Mouse (Mus musculus) limb, embryonic 15.5 days (tissue): ENCODE data around the gene Sema4b. TPM values are rescaled to one million over a fixed set of nuclear protein-coding genes. Genes with fewer than 3 reads are reported as not detected.

Experiments used
- ATAC-seq: fragments of 200-750 bp; cut with Nextera tagmentation; 2 replicates; pipeline ENCODE4 v1.8.0; 2017; ENCODE audit warnings: low read depth, moderate TSS enrichment; ENCODE audit not compliant: insufficient number of reproducible peaks, low FRiP score, low TSS enrichment
- H3K27ac ChIP-seq: fragments of 300-500 bp; sonication (generic); 2 replicates; pipeline ENCODE4 v1.5.1; 2015; ENCODE audit warnings: moderate library complexity, mild to moderate bottlenecking, inconsistent platforms
- H3K27me3 ChIP-seq: fragments of 300-500 bp; sonication (generic); 2 replicates; pipeline ENCODE4 v1.6.1; 2015; ENCODE audit warnings: inconsistent platforms
- H3K36me3 ChIP-seq: fragments of 300-500 bp; sonication (generic); 2 replicates; pipeline ENCODE4 v1.6.1; 2015; ENCODE audit warnings: inconsistent platforms
- H3K4me1 ChIP-seq: fragments of 300-500 bp; sonication (generic); 2 replicates; pipeline ENCODE4 v1.6.1; 2015; ENCODE audit warnings: inconsistent platforms
- H3K4me2 ChIP-seq: fragments of 300-500 bp; sonication (generic); 2 replicates; pipeline ENCODE4 v1.6.1; 2015; ENCODE audit warnings: mild to moderate bottlenecking, inconsistent platforms
- H3K4me3 ChIP-seq: fragments of 300-500 bp; sonication (generic); 2 replicates; pipeline ENCODE4 v1.5.1; 2015; ENCODE audit warnings: mild to moderate bottlenecking, inconsistent platforms
- H3K9ac ChIP-seq: fragments of 300-500 bp; sonication (generic); 2 replicates; pipeline ENCODE4 v1.6.1; 2015; ENCODE audit warnings: inconsistent platforms
- H3K9me3 ChIP-seq: fragments of 300-500 bp; sonication (generic); 2 replicates; pipeline ENCODE4 v1.6.1; 2016; ENCODE audit warnings: inconsistent platforms
- WGBS: fragments of 180-500 bp; shearing (Covaris S2); methylation state at CpG from one replicate; pipeline ENCODE4 v1.1.7; 2015; 5-methylcytosine and 5-hydroxymethylcytosine counted together
- polyA plus RNA-seq: library from polyadenylated mRNA; unstranded; fragments of >200 nt; fragmentation: Nextera tagmentation; extraction: Ambion mirVana; gene quantifications from 2 replicates; pipeline ENCODE4 v1.2.1, GENCODE M21; 2015

Gene Sema4b
- polyA plus RNA-seq, 1 experiment from 2014 or later, result 18.1 TPM

DNA sequence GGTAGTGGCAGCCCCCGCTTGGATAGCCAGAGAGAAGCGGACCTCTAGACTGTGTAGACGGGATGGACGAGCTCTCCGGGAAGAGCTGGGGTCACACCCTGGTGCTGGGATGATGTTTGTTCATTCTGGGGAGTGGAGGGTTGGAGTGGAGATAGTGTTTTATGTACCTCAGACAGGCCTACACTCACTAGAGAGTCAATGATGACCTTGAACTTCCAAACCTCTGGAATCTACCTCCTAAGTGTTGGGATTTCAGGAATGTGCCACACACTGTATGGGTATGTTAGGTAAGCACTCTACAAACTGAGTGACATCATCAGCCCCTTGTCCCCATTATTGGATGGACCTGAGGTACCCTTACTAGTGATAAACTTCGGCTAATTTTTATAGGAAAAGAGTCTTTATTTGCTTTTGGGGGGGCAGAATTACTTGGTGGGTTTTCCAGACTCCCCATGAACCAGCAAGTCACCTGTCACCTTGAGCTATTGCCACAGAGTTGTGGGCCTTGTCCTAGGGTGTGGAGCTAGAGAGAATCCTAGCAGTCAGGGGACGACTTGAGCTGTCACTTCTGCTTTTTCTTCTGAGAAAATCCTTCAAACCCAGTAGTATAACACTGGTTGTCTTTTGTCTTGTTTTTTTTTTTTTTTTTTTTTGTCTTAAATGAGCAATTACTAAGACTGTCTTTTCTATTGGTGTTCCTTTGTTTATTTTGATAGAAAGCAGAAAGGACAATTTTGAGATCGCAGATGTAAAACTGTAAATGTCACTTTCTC, 28.0 kb upstream of the Sema4b start:
- Histone ChIP-seq H3K27me3 (no peaks in the 10 kb centered on the region), H3K36me3 (no peaks in the 10 kb centered on the region), H3K9ac (no peak overlapping the region), H3K9me3 (no peaks in the 10 kb centered on the region), H3K4me3 (no peak overlapping the region), H3K4me1 (peaks cover 15% of the 10 kb centered on the region), H3K4me2 (no peak overlapping the region), H3K27ac (no peak overlapping the region)
- WGBS, result 82% methylated on average over 8 of the region's 8 CpGs
- ATAC-seq, result no peak

GRCm38 (mm10) chr7:80160293-80160944, 26.2 kb upstream of the Sema4b start:
- no peaks in the 10 kb centered on the region for H3K9me3 ChIP-seq
- H3K4me2 ChIP-seq, result no peak overlapping the region
- H3K27ac ChIP-seq, result peak overlapping the region; percentile 57
- peaks cover 15% of the 10 kb centered on the region for H3K4me1 ChIP-seq
- WGBS, result 38% methylated on average over 7 of the region's 7 CpGs
- H3K36me3 ChIP-seq, result no peaks in the 10 kb centered on the region
- ATAC-seq, result no peak
- no peak overlapping the region for H3K4me3 ChIP-seq
- H3K9ac ChIP-seq, result no peak overlapping the region
- no peaks in the 10 kb centered on the region for H3K27me3 ChIP-seq

DNA sequence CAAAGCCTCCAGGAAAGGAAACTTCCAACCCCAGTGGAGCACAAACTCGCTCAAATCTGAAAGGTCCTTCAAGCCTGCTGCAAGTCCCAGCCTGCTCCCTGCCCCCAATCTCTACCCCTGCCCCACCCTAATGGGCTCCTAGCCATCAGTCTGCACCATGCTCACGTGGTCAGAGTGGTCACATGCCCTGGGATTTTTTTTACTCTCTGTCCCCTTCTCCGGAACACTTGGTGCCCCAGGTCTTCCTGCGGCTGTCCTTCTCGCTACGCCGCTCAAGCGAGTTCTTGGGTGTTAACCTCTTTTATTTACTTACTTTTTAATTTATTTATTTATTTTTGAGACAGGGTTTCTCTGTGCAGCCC, 25.7 kb upstream of the Sema4b start:
- Histone ChIP-seq H3K36me3 (no peaks in the 10 kb centered on the region), H3K4me3 (no peak overlapping the region), H3K4me2 (no peak overlapping the region), H3K9ac (no peak overlapping the region), H3K9me3 (no peaks in the 10 kb centered on the region), H3K27ac (peak overlapping the region; percentile 57; the same call in 1 of the 2 replicates), H3K4me1 (peaks cover 15% of the 10 kb centered on the region), H3K27me3 (no peaks in the 10 kb centered on the region)
- no peak for ATAC-seq
- 66% methylated on average over 8 of the region's 8 CpGs for WGBS

DNA sequence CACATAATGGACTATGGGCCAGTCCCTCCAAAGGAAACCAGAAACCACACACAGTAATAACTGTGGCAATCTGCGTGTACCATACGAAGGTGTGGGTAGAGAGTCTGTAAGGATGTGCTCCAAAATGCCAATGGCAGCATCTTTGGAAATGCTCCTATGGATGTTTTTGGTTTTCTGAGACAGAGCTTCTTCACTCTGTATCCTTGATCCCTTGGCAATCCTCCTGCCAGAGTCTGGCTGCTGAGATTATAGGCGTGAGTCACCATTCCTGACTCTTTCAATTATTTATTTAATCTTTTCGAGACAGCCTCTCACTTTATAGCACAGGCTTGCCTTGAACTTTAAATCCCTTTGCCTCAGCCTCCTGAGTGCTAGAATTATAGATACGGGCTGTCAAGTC, 21.2 kb upstream of the Sema4b start:
- H3K9ac ChIP-seq, result no peak overlapping the region
- peaks cover 6% of the 10 kb centered on the region for H3K4me1 ChIP-seq
- no peak for ATAC-seq
- no peak overlapping the region for H3K4me3 ChIP-seq
- H3K27ac ChIP-seq, result no peak overlapping the region
- no peaks in the 10 kb centered on the region for H3K36me3 ChIP-seq
- 71% methylated on average over 5 of the region's 5 CpGs for WGBS
- no peaks in the 10 kb centered on the region for H3K27me3 ChIP-seq
- no peaks in the 10 kb centered on the region for H3K9me3 ChIP-seq
- H3K4me2 ChIP-seq, result no peak overlapping the region

GRCm38 (mm10) chr7:80166740-80167139, 19.9 kb upstream of the Sema4b start:
- no peak overlapping the region for H3K4me3 ChIP-seq
- H3K4me2 ChIP-seq, result no peak overlapping the region
- H3K9me3 ChIP-seq, result no peaks in the 10 kb centered on the region
- no peak overlapping the region for H3K27ac ChIP-seq
- ATAC-seq, result no peak
- WGBS, result 59% methylated on average over 7 of the region's 7 CpGs
- H3K36me3 ChIP-seq, result no peaks in the 10 kb centered on the region
- H3K9ac ChIP-seq, result no peak overlapping the region
- H3K27me3 ChIP-seq, result no peaks in the 10 kb centered on the region
- H3K4me1 ChIP-seq, result peaks cover 7% of the 10 kb centered on the region

GRCm38 (mm10) chr7:80169847-80170246, 16.8 kb upstream of the Sema4b start:
- no peak for ATAC-seq
- H3K36me3 ChIP-seq, result no peaks in the 10 kb centered on the region
- WGBS, result 79% methylated on average over 2 of the region's 2 CpGs
- no peak overlapping the region for H3K27ac ChIP-seq
- no peaks in the 10 kb centered on the region for H3K27me3 ChIP-seq
- H3K4me1 ChIP-seq, result peaks cover 14% of the 10 kb centered on the region
- H3K9ac ChIP-seq, result no peak overlapping the region
- H3K9me3 ChIP-seq, result no peaks in the 10 kb centered on the region
- no peak overlapping the region for H3K4me3 ChIP-seq
- no peak overlapping the region for H3K4me2 ChIP-seq

DNA sequence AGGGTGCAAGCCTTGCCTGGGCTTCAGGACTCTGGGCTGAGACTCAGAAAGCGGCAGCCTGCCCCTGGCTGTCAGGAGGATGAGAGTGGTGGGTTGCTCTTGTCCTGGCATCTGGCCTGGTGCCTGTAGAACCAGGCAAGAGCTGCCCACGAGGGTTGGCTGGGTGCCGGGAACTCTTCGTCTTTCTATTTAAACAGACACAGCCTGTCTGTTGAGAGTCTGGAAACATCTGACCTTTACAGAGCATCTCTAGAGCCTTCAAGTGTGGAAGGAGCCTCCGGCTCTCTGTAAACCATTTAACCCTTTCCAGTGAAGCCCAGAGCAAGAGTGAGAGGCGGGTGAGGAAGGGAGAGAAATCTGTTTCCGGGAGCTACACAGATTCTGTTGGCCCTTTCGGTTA, 15.3 kb upstream of the Sema4b start:
- no peaks in the 10 kb centered on the region for H3K27me3 ChIP-seq
- 0 out of 2 replicates have a peak overlapping the region, but pooled peaks have one; percentile 9 for H3K27ac ChIP-seq
- no peak for ATAC-seq
- no peak overlapping the region for H3K9ac ChIP-seq
- peaks cover 14% of the 10 kb centered on the region for H3K4me1 ChIP-seq
- no peaks in the 10 kb centered on the region for H3K9me3 ChIP-seq
- no peak overlapping the region for H3K4me2 ChIP-seq
- no peak overlapping the region for H3K4me3 ChIP-seq
- 25% methylated on average over 8 of the region's 8 CpGs for WGBS
- no peaks in the 10 kb centered on the region for H3K36me3 ChIP-seq

- no peak for ATAC-seq
These were observed 14.3 kb upstream of the Sema4b start for GRCm38 (mm10) chr7:80172069-80172956.

DNA sequence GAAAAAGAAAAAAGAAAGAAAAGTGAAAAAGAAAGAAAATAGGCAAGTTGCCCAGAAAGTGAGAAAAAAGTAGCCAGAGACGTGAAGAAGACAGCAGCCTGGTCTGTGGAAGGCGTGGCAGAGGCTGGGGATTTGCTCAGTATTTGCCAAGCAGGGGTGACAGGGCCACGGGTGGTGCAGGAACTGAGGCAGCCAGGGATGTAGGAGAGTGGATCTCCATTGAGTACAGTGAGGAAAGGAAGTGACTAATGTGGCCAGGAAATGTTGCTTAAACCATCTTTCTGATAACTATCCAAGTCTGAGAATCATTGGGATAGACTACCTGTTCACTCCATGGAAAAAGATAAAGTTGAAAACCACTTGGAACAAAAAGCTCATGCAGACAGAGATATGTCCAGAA, 10.5 kb upstream of the Sema4b start:
- no peak overlapping the region for H3K4me3 ChIP-seq
- WGBS, result 57% methylated on average over 3 of the region's 3 CpGs

More at GRCm38 (mm10) chr7:80172069-80172956, 14.3 kb upstream of the Sema4b start:
- WGBS, result 71% methylated on average over 8 of the region's 8 CpGs
- Histone ChIP-seq H3K4me3 (no peak overlapping the region), H3K4me2 (no peak overlapping the region), H3K9me3 (no peaks in the 10 kb centered on the region), H3K36me3 (no peaks in the 10 kb centered on the region), H3K4me1 (peaks cover 14% of the 10 kb centered on the region), H3K27me3 (no peaks in the 10 kb centered on the region), H3K9ac (no peak overlapping the region), H3K27ac (no peak overlapping the region)

DNA sequence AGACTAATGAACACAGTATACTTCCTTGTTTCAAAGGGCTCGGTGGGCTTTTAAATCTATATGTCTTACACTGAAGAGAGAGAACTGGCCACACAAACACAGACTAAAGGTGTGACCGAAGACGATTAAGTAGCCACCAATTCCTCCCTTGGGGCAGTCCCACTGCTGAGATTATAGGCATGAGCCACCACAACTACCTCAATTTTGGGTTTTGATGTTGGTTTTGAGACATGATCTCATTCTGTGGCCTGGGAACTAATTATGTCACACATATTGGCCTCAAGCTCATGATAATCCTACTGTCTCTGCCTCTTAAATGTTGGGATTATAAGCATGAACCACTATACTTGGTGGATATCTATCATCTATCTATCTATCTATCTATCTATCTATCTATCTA, 9.2 kb upstream of the Sema4b start:
- Histone ChIP-seq H3K4me3 (no peak overlapping the region), H3K27me3 (no peaks in the 10 kb centered on the region), H3K4me1 (peaks cover under 1% of the 10 kb centered on the region; the same call in 1 of the 2 replicates), H3K9ac (no peak overlapping the region), H3K36me3 (no peaks in the 10 kb centered on the region), H3K4me2 (no peak overlapping the region), H3K9me3 (no peaks in the 10 kb centered on the region), H3K27ac (no peak overlapping the region)
- WGBS, result 89% methylated on average over 3 of the region's 3 CpGs
- no peak for ATAC-seq

More for the DNA sequence above, 10.5 kb upstream of the Sema4b start:
- Histone ChIP-seq H3K27ac (no peak overlapping the region), H3K27me3 (no peaks in the 10 kb centered on the region), H3K4me1 (peaks cover 13% of the 10 kb centered on the region), H3K4me2 (no peak overlapping the region), H3K9ac (no peak overlapping the region), H3K36me3 (no peaks in the 10 kb centered on the region), H3K9me3 (no peaks in the 10 kb centered on the region)
- ATAC-seq, result no peak

DNA sequence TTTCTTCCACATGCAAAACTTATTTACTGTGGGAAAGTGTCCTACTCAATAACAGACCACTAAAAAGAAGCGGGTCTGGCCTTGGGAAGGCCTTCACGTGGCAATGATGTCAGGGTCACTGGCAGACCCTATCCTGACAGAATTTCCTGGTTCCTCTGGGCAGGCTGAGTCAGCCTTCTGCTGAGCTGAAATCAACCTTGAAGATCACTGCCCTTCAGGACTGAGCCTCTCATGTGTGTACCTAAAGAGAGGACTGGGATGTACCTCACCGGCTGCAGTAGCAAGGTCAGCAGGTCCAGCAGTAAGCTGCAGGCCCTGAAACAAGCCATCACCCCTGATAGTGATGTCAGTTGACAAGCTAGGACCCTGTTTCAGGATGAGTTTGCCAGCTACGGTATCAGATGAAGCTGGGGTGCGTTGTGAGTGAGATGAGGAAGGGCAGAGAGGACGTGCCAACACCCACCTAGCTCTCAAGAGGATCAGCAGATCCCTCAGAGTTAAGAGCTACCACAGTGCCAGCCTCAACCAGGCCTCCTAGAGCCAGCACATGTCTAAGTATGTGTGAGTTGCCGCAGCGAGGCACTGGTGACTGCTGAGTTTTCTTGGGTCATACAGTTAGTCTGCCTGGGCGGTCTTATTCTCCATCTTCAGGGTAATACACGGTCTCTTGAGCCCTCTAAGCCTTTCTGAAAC, 8.5 kb upstream of the Sema4b start:
- Histone ChIP-seq H3K4me1 (no peaks in the 10 kb centered on the region), H3K27me3 (no peaks in the 10 kb centered on the region), H3K4me3 (no peak overlapping the region), H3K4me2 (no peak overlapping the region), H3K36me3 (no peaks in the 10 kb centered on the region), H3K9me3 (no peaks in the 10 kb centered on the region), H3K9ac (no peak overlapping the region), H3K27ac (no peak overlapping the region)
- ATAC-seq, result no peak
- 90% methylated on average over 10 of the region's 10 CpGs for WGBS
